Mouse (Mus musculus): ENCODE data around the gene Ilk.
"Not testable (repeated sequence)": the region's sequence is repeated elsewhere in the genome, so short reads cannot be mapped to it uniquely, and the experiment has no call there.

Gene Ilk

GRCm38 (mm10) chr7:105736264-105736901, at the start of gene Ilk:
Gene Ilk (plus strand): TSS chr7:105736592.
- peak; percentile 90 for DNase-seq (ENCODE audit: low spot score in 2 of 2)

- DNase-seq (ENCODE audit: low spot score in 2 of 2), result no peak
Measured at GRCm38 (mm10) chr7:105690875-105691274, 45.5 kb upstream of the Ilk start.

GRCm38 (mm10) chr7:105703184-105703583, 33.2 kb upstream of the Ilk start:
- DNase-seq (ENCODE audit: low spot score in 2 of 2), result no peak

- no peak for DNase-seq (ENCODE audit: low spot score in 2 of 2)
Measured at GRCm38 (mm10) chr7:105703816-105704215, 32.6 kb upstream of the Ilk start.

- no peak for DNase-seq (ENCODE audit: low spot score in 2 of 2)
Measured at GRCm38 (mm10) chr7:105708733-105709132, 27.7 kb upstream of the Ilk start.

- no peak for DNase-seq (ENCODE audit: low spot score in 2 of 2)
Measured at GRCm38 (mm10) chr7:105715366-105715765, 21.0 kb upstream of the Ilk start.

GRCm38 (mm10) chr7:105721916-105722315, 14.5 kb upstream of the Ilk start:
- no peak for DNase-seq (ENCODE audit: low spot score in 2 of 2)

GRCm38 (mm10) chr7:105726144-105726979, 10.0 kb upstream of the Ilk start:
- peak; percentile 32 to 41 for DNase-seq (ENCODE audit: low spot score in 2 of 2)

GRCm38 (mm10) chr7:105726980-105727325, 9.4 kb upstream of the Ilk start:
- DNase-seq (ENCODE audit: low spot score in 2 of 2), result no peak

- no peak for DNase-seq (ENCODE audit: low spot score in 2 of 2)
Measured at GRCm38 (mm10) chr7:105728701-105729428, 7.5 kb upstream of the Ilk start.

- no peak for DNase-seq (ENCODE audit: low spot score in 2 of 2)
Measured at GRCm38 (mm10) chr7:105733836-105734235, 2.6 kb upstream of the Ilk start.

GRCm38 (mm10) chr7:105734826-105735225, 1.6 kb upstream of the Ilk start:
- no peak for DNase-seq (ENCODE audit: low spot score in 2 of 2)

- not testable (repeated sequence) for DNase-seq (ENCODE audit: low spot score in 2 of 2)
Measured at GRCm38 (mm10) chr7:105735464-105735863, 928 bp upstream of the Ilk start.

GRCm38 (mm10) chr7:105736911-105737521, 624 bp downstream of the Ilk start, which contains the start of gene Rrp8:
Gene Rrp8 (minus strand): TSS chr7:105737385.
- DNase-seq (ENCODE audit: low spot score in 2 of 2), result peak; percentile 27 to 39

GRCm38 (mm10) chr7:105737648-105738047, 1.3 kb downstream of the Ilk start:
- DNase-seq (ENCODE audit: low spot score in 2 of 2), result no peak

- no peak for DNase-seq (ENCODE audit: low spot score in 2 of 2)
Measured at GRCm38 (mm10) chr7:105738286-105738685, 1.9 kb downstream of the Ilk start.

GRCm38 (mm10) chr7:105738948-105739347, 2.6 kb downstream of the Ilk start:
- peak; percentile 50 to 71 for DNase-seq (ENCODE audit: low spot score in 2 of 2)

- DNase-seq (ENCODE audit: low spot score in 2 of 2), result no peak
Measured at GRCm38 (mm10) chr7:105740089-105740795, 3.9 kb downstream of the Ilk start.

GRCm38 (mm10) chr7:105740851-105741250, 4.5 kb downstream of the Ilk start:
- no peak for DNase-seq (ENCODE audit: low spot score in 2 of 2)

- DNase-seq (ENCODE audit: low spot score in 2 of 2), result no peak
Measured at GRCm38 (mm10) chr7:105741978-105742377, 5.6 kb downstream of the Ilk start.

- DNase-seq (ENCODE audit: low spot score in 2 of 2), result not testable (repeated sequence)
Measured at GRCm38 (mm10) chr7:105742539-105743215, 6.3 kb downstream of the Ilk start.
